Mouse (Mus musculus): Measurements from ENCODE around the gene Hdac8. TPM values are rescaled to one million over a fixed set of nuclear protein-coding genes. Genes with fewer than 3 reads are reported as not detected.

Hdac8 gene
- polyA plus RNA-seq, 1 experiment: 14.1 TPM

DNA sequence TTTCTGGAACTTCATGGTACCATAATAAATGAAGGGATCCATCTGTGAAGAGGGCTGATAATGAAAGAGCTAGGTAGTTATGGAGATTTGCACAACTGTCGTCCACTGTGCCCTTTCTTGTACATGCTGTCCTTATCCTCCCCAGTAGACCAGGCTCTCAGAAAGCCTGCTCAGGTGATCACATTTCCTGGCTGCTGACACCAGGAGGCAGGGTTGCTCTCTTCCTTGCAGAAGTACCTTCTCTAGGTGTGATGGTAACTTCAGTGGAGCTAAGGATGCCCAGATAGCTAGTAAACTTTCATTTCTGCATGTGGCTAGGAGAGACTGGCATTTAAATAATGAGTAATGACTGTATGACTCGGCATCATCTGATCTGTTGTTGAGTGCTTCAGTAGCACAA is 260.8 kb downstream of the Hdac8 start:
- DNase-seq (ENCODE audit: extremely low spot score in 1 of 2, low spot score in 1 of 2): no peak

Other genes starting within 250 kb of the Hdac8 start
- gene Phka1, start 138.9 kb upstream of the Hdac8 start, polyA plus RNA-seq (2012; rRNA removed): 13.3 and 14.6 TPM in 2 replicates
- gene Gm3880, start 181.6 kb upstream of the Hdac8 start, polyA plus RNA-seq (2012; rRNA removed): not detected in 2 replicates
- not detected in 2 replicates for gene Gm9112, start 202.3 kb upstream of the Hdac8 start, polyA plus RNA-seq (2012; rRNA removed)
- not detected in 2 replicates for gene Dmrtc1b, start 202.5 kb upstream of the Hdac8 start, polyA plus RNA-seq (2012; rRNA removed)

Data from frontal cortex, adult 2 months (tissue).